Mouse (Mus musculus) mesoderm, embryonic 11.5 days (tissue): ENCODE results near the gene Ceacam9.
"Not testable (repeated sequence)": the region's sequence is repeated elsewhere in the genome, so short reads cannot be mapped to it uniquely, and the experiment has no call there.

ENCODE experiments used
- DNase-seq: peaks from one replicate; pipeline ENCODE4 v3.0.0-alpha.2; 2012; ENCODE audit warnings: low read depth, low spot score

Gene Ceacam9

DNA sequence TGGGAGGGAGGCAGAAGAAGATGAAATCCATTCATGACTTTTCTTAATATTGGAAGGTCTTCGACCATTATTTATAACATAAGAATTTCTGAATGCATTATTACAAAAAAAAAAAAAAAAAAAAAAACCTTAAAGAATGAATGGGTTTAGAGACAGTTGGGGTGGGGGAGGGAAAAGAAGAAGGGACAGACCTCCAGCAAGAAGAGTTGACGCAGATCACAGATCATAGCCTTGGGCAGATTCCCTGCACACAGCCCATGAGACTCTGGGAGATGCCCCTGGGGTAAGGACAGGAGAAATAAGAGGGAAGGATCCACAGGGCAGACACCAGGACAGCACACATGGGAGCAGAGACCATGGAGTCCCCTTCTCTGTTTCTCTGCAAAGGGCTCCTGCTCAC is at the start of gene Ceacam9:
Gene Ceacam9, plus strand, starts transcription at position 301 of the 400 bp plus-strand sequence.
- DNase-seq, result no peak

DNA sequence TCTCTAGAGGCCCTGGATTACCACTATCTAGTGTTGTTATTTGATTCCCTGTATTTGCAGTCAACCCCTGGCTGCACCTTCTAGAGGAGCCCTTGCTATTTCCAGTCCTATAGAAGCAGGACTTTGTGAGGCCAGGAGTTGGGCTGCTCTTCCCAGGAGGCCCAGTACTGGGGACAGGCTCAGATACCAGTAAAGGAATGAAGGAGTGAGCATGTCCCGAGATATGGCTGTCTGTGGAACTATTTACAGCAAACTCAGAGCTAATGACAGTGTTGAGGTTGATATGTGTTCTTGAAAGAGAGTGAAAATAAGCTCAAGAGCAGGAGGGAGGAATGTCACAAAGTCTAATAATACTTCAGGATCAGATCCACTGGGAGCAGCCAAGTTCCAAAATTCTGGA is 47.9 kb upstream of the Ceacam9 start:
- DNase-seq, result no peak

GRCm38 (mm10) chr7:16674699-16675098 is 47.0 kb upstream of the Ceacam9 start:
- DNase-seq, result not testable (repeated sequence)

- DNase-seq, result no peak
Observed at GRCm38 (mm10) chr7:16675605-16676004, 46.1 kb upstream of the Ceacam9 start, which contains the start of gene Ceacam15. TSS of gene Ceacam15 (minus strand) at chr7:16675705.

DNA sequence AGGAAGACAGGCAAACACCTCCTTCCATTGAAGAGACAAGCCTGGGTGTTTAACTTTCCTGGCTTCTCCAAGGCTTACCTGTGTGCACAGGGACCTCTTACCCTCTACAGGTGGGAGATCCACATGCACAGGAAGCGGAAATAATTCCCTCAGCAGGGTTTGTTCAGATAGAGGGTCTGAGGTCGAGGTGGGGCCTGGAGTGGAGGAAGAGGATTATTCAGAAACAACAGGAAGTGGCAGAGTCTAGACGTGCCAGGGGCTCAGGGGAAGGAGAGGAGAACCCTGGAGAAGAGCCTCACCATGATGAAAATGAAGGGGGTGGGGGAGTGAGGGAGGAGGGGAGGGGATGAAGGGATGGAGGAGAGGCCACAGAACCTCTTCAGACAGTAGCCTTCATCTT is 41.5 kb upstream of the Ceacam9 start:
- DNase-seq, result not testable (repeated sequence)

DNA sequence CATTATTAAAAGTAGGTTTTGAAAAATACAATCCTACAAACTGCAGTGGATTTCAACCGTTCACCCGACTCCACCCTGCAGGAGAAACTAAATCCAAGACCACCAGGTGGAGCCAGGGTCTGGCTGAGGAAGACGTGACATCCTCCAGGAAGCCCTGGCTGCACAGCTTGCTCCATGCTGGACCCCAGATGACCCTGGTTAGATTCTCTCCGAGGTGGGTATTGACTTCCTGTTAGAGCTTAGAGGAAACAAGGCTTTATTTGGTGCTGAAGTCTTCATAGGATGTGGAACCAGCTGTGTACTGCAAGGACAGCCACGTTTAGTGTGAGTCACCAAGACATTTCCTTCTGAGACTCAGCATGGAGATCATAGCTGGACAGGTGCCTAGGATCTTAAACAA is 32.5 kb upstream of the Ceacam9 start:
- DNase-seq, result no peak

DNA sequence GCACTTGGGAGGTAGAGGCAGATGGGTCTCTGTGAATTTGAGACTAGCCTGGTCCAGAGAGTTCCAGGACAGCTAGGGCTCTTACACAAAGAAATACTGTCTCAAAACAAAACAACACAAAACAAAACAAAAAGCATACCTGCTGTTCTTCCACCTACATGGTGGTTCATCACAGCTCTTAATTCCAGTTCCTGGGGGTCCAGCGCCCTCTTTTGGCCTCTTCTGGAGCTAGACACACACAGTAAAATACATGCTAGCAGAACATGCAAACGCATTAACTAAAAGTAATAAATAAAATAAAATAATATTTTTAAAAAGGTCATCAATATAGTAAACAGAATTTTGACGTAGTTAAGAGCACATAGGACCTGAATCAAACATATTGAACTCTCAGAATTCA is 26.7 kb upstream of the Ceacam9 start:
- no peak for DNase-seq

DNA sequence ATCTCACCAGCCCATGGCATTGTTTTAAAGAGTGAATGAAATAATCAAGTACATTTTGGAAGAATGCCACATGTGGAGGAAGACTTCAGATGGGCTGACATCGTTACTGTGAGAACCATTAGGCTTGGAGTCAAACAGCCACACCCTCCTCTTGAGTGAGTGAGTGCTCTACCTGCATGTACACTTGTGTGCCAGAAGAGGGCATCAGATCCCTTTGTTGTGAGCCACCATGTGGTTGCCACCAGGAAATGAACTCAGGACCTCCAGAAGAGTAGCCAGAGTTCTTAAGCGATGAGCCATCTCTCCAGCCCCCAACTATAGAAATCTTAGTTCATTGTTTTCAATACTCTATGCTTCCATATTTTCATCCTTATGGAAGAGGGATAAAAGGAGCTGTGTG is 22.7 kb upstream of the Ceacam9 start:
- peak; percentile 19 for DNase-seq

- DNase-seq, result no peak
Observed at GRCm38 (mm10) chr7:16700583-16700982, 21.1 kb upstream of the Ceacam9 start.

DNA sequence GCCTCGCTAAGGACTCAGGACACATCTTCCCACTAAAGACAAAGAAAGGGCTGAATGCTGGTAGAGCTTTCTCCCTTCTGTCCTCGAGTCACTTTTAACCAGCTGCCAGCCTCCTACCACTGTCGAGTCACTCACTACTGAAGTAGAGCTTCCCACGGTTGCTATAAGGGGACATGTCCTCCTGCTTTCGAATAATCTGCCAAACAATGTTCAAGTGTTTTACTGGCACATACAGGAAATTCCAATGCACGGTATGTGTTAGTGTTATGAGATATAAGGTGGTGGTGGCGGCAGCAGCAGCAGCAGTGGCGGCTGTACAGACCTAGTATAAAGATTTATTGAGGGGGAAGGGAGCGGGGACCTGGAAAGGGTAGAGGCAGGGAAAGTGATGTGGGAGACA is 15.3 kb upstream of the Ceacam9 start:
- DNase-seq, result no peak

DNA sequence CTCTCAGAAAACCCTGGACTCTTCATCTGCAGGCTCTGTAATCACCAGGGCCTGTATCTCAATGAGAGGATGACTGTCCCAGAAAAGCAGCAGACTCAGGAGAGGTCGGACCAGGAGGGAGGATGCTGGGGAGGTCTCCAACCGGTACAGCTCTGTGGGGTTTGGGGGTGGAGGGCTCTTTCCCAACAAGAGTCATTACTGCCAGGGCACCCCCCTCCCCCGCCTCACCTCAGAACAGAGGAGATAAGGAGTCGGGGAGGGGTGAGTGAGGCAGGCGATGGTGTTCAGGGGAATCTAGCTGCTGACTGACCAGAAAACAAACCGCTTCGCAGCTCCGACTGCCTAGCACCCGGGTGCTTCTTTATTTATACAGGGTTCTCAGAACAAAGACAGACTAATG is 13.5 kb upstream of the Ceacam9 start:
- DNase-seq, result no peak

DNA sequence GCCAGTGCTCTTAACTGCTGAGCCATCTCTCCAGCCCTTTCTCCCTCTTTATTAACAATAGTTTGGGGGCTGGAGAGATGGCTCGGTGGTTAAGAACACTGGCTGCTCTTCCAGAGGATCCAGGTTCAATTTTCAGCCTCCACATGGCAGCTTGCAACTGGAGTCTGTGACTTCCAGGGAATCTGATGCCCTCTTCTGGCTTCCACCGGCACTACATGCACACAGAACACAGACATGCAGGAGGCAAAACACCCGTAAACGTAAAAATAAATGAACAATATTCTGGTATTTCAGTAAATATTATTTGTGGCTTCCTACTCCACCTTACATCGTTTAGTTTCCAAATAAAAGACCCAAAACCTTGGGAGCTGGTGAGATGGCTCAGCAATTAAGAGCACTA is 11.1 kb upstream of the Ceacam9 start:
- DNase-seq, result no peak

GRCm38 (mm10) chr7:16712633-16713415 is 8.9 kb upstream of the Ceacam9 start:
- no peak for DNase-seq

DNA sequence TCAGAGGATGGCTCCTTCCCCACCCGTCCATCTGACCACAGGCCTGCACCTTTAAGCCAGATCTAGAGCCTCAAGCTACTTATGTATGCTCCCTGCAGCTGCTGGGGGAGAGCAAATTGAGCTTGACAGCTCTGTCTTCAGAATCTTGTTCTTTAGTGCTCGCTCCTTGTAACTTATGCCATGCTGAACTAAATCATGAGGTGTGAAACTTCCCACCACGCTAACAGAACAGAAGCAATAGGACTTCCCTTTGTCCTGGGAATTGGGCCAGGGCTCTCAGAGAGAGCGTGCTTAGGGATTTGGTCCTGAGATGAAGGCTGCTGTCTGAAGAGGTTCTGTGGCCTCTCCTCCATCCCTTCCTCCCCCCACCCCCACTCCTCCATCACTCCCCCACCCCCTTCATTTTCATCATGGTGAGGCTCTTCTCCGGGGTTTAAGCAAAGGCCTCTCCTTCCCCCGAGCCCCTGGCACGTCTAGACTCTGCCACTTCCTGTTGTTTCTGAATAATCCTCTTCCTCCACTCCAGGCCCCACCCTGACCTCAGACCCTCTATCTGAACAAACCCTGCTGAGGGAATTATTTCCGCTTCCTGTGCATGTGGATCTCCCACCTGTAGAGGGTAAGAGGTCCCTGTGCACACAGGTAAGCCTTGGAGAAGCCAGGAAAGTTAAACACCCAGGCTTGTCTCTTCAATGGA is 5.1 kb upstream of the Ceacam9 start:
- not testable (repeated sequence) for DNase-seq

- DNase-seq, result not testable (repeated sequence)
Observed at GRCm38 (mm10) chr7:16722490-16722889, 761 bp downstream of the Ceacam9 start.

GRCm38 (mm10) chr7:16728596-16729348 is 7.0 kb downstream of the Ceacam9 start:
- DNase-seq, result peak; percentile 90

GRCm38 (mm10) chr7:16729563-16729962 is 7.8 kb downstream of the Ceacam9 start:
- DNase-seq, result not testable (repeated sequence)

GRCm38 (mm10) chr7:16730791-16731190 is 9.1 kb downstream of the Ceacam9 start:
- DNase-seq, result no peak

GRCm38 (mm10) chr7:16731893-16732422 is 10.2 kb downstream of the Ceacam9 start:
- DNase-seq, result no peak

GRCm38 (mm10) chr7:16737606-16738072 is 15.9 kb downstream of the Ceacam9 start:
- no peak for DNase-seq

DNA sequence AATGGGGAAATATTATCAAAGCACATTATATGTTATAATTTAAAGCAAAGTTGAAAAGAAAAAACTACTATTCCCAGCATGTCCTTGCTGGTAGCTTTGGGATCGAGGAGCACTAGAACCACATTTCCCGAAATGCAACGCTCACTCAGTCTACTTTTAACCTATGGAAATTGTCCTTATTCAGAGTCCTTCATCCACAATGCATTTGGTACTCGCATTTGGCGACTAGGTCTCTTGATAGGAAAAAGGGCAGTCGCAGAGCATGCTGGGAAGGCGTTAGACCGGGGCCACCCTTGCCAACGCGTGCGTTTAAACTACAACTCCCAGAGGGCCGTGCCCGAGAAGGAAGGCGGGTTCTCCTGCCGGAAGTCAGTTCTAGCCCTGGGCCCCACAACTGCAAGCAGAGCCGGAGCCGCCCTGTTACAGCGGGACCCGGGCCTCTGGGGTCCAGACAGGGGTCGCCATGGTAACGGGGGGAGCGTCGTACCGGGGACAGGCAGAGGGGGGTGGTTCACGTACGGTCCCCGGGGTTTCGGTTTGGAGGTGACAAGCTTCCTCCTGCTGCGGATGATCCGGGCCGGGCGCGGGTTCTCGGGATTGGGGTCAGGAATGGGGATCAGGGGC is 16.5 kb downstream of the Ceacam9 start, which contains the start of gene Ap2s1:
Gene Ap2s1, plus strand, starts transcription at position 338 of the 624 bp plus-strand sequence.
- peak; percentile 99 for DNase-seq
